Mouse (Mus musculus) midbrain, embryonic 14.5 days (tissue): ENCODE results near the gene Map9. TPM values are rescaled to one million over a fixed set of nuclear protein-coding genes. Genes with fewer than 3 reads are reported as not detected.
"Not testable (repeated sequence)": the region's sequence is repeated elsewhere in the genome, so short reads cannot be mapped to it uniquely, and the experiment has no call there.

ENCODE experiments used
- ATAC-seq: fragments of 200-750 bp; cut with Nextera tagmentation; 2 replicates; pipeline ENCODE4 v1.8.0; 2017; ENCODE audit warnings: moderate number of reproducible peaks, moderate library complexity; ENCODE audit not compliant: low FRiP score, low TSS enrichment
- DNase-seq: peaks from one replicate; pipeline ENCODE4 v3.0.0-alpha.2; 2015
- H3K27ac ChIP-seq: fragments of 300-500 bp; sonication (generic); replicated peaks from 2 replicates; pipeline ENCODE4 v1.5.1; 2014; ENCODE audit warnings: mild to moderate bottlenecking, low read depth, low read length, moderate library complexity
- H3K27me3 ChIP-seq: fragments of 300-500 bp; sonication (generic); 2 replicates; pipeline ENCODE4 v1.6.1; 2014; ENCODE audit warnings: low read length, control low read depth, mixed read lengths; ENCODE audit not compliant: control insufficient read depth, insufficient read depth
- H3K36me3 ChIP-seq: fragments of 300-500 bp; sonication (generic); 2 replicates; pipeline ENCODE4 v1.6.1; 2014; ENCODE audit warnings: low read length, control low read depth; ENCODE audit not compliant: control insufficient read depth, insufficient read depth
- H3K4me1 ChIP-seq: fragments of 300-500 bp; sonication (generic); 2 replicates; pipeline ENCODE4 v1.6.1; 2014; ENCODE audit warnings: mild to moderate bottlenecking, antibody characterized with exemption, low read length, control low read depth; ENCODE audit not compliant: control insufficient read depth, insufficient read depth
- H3K4me2 ChIP-seq: fragments of 300-500 bp; sonication (generic); 2 replicates; pipeline ENCODE4 v1.6.1; 2014; ENCODE audit warnings: mild to moderate bottlenecking, low read length, moderate library complexity
- H3K4me3 ChIP-seq: fragments of 300-500 bp; sonication (generic); replicated peaks from 2 replicates; pipeline ENCODE4 v1.5.1; 2014; ENCODE audit warnings: low read depth, low read length
- H3K9ac ChIP-seq: fragments of 300-500 bp; sonication (generic); replicated peaks from 2 replicates; pipeline ENCODE4 v1.6.1; 2014; ENCODE audit warnings: mild to moderate bottlenecking, low read length, moderate library complexity
- H3K9me3 ChIP-seq: fragments of 300-500 bp; sonication (generic); 2 replicates; pipeline ENCODE4 v1.6.1; 2016; ENCODE audit warnings: low read length, control low read depth, mixed read lengths; ENCODE audit not compliant: control insufficient read depth
- whole genome bisulfite sequencing: fragments of 180-500 bp; shearing (Covaris S2); extraction: QIAGEN DNeasy Blood & Tissue Kit; methylation state at CpG from one replicate; pipeline ENCODE4 v1.1.7; 2014; 5-methylcytosine and 5-hydroxymethylcytosine counted together
- polyA plus RNA-seq: library from polyadenylated mRNA; unstranded; fragments of >200 nt; fragmentation: Nextera tagmentation; extraction: Ambion mirVana; gene quantifications from 2 replicates; pipeline ENCODE4 v1.2.1, GENCODE M21; 2014

Gene Map9
- polyA plus RNA-seq = 92.3 and 101 TPM in 2 replicates

DNA sequence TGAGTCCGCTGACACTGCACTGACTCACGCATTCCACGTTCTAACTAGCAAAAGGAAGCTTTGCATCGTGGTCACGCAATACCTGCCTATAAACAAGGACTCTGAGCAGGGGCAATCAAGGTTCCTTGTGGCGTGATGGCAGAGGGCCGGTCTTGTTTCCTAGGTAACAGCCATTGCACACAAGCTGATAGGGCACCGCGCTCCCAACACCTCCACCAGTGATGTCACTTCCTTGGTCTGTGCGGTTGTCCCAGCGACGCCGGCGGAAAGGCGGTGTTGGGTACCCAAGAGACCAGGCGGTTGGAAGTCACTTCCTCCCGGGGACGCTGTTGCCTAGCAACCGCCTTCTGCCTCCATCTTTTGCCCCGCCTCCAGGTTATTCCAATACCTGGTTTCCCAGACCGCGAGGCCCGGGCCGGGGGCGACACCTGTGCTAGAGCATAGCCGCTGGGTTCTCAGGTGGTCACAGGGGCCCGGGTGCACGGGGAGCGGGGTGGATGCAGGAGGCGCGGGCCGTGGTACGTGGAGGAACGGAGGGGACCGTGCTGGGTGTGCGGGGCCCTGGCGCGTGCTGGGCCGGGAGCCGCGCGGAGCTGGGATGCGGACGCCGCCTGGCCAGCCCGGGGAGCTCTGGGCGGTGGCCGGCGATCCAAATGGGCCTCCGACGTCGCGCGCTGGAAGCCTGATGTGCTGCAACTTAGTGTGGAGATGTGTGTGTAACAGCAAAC, at the start of gene Map9:
Map9 (plus strand) TSS at position 248 of the 728 bp plus-strand sequence.
- DNase-seq (peak; percentile 99), ATAC-seq (peak; percentile 100)
- Histone ChIP-seq H3K27ac (peak within 1 kb of the TSS; percentile 82), H3K9ac (peak within 1 kb of the TSS; percentile 78), H3K36me3 (peaks cover 8% of the 10 kb centered on the region), H3K27me3 (no peaks in the 10 kb centered on the region), H3K4me2 (peak within 1 kb of the TSS; percentile 59), H3K4me3 (peak within 1 kb of the TSS; percentile 82), H3K9me3 (no peaks in the 10 kb centered on the region), H3K4me1 (peaks cover 7% of the 10 kb centered on the region)
- WGBS = under 1% methylated on average over 54 of the region's 54 CpGs

DNA sequence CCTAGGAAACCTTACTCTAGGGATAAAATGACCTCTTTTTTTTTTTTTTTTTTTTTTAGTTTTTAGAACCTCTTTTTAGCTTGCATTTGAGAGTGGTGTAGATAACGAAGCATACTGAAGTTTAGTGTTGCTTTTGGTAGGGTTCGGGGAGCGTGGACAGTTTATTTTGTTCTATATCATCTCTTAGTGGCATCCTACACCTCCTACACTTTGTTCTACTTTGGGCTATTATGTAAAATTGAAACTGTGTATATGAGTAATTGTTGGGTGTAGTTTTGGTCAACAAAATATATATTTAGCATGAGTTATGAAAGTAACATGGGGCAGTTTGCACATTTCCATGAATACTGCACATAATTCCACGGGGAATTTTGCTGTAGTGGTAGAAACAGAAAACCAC, 42.1 kb upstream of the Map9 start:
- H3K27me3 ChIP-seq = no peaks in the 10 kb centered on the region
- H3K4me3 ChIP-seq = no peak overlapping the region
- no peaks in the 10 kb centered on the region for H3K4me1 ChIP-seq
- no peak overlapping the region for H3K4me2 ChIP-seq
- no peak overlapping the region for H3K27ac ChIP-seq
- DNase-seq (no peak), ATAC-seq (no peak)
- no peak overlapping the region for H3K9ac ChIP-seq
- H3K36me3 ChIP-seq = no peaks in the 10 kb centered on the region
- 94% methylated on average over 4 of the region's 4 CpGs for WGBS
- no peaks in the 10 kb centered on the region for H3K9me3 ChIP-seq

DNA sequence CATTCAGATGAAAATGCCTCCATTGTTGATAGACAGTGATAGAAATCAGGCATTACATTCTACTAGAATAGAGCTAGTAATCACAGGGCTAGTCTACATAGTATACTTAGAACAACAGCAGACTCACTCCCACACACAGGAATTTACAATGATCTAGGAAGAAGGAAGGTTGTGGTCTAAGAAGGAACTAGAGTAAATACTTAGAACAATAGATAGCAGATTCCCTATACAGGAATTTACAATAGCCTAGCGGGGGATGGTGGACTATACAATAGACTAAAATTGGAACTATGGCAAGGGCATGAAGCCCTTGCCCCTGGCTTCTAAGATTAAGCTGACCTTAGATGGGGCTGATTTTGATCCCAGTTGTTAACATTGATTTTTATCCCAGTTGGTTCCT, 31.1 kb upstream of the Map9 start:
- not testable (repeated sequence) for DNase-seq, H3K9me3 ChIP-seq
- WGBS = 97% methylated on average over 1 of the region's 1 CpGs

DNA sequence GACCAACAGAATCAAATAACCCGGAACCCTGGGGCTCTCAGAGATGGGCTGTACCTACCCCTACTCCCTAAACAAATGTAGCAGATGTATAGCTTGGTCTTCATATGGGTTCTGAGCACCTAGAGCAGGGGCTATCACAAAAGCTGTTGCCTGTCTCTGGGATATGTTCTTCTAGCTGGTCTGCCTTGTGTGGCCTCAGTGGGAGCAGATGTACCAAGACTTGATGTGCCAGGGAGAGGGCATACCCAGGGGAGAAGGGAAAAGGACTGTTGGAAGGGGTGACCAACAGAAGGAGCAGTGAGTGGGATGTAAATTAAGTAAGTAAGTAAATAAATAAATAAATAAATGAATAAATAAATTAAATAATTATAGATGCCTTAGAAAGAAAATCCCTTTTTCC, 25.8 kb upstream of the Map9 start:
- Histone ChIP-seq H3K4me1 (no peaks in the 10 kb centered on the region), H3K27ac (no peak overlapping the region), H3K4me2 (no peak overlapping the region), H3K27me3 (no peaks in the 10 kb centered on the region), H3K9ac (no peak overlapping the region), H3K4me3 (no peak overlapping the region), H3K36me3 (no peaks in the 10 kb centered on the region), H3K9me3 (no peaks in the 10 kb centered on the region)
- ATAC-seq (no peak; the same call in 1 of the 2 replicates), DNase-seq (no peak)
- WGBS = 94% methylated on average over 1 of the region's 1 CpGs

More for the DNA sequence above, 31.1 kb upstream of the Map9 start:
- not testable (repeated sequence) for H3K27ac ChIP-seq, H3K4me1 ChIP-seq, H3K4me2 ChIP-seq, ATAC-seq, H3K4me3 ChIP-seq, H3K9ac ChIP-seq, H3K36me3 ChIP-seq, H3K27me3 ChIP-seq

DNA sequence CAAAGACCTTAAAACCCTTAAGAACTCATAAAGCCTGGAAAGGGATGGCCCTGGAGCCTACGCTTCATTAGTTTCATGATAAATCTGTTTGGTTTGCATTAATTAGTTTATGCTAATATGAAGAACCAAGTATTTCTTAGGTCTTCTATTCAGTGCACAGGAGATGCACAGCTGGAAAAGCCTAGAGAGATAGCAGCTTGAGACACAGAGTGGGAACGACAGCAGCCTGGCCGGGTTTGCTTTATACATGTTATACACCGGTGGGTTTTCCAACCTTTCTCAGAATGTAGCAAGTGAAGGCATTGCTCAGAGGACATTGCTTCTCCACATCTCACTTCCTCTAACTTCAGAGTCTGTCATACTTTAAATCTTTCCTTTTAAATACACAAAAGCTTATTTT, 25.3 kb upstream of the Map9 start:
- DNase-seq = peak; percentile 5
- WGBS = 79% methylated on average over 4 of the region's 4 CpGs

DNA sequence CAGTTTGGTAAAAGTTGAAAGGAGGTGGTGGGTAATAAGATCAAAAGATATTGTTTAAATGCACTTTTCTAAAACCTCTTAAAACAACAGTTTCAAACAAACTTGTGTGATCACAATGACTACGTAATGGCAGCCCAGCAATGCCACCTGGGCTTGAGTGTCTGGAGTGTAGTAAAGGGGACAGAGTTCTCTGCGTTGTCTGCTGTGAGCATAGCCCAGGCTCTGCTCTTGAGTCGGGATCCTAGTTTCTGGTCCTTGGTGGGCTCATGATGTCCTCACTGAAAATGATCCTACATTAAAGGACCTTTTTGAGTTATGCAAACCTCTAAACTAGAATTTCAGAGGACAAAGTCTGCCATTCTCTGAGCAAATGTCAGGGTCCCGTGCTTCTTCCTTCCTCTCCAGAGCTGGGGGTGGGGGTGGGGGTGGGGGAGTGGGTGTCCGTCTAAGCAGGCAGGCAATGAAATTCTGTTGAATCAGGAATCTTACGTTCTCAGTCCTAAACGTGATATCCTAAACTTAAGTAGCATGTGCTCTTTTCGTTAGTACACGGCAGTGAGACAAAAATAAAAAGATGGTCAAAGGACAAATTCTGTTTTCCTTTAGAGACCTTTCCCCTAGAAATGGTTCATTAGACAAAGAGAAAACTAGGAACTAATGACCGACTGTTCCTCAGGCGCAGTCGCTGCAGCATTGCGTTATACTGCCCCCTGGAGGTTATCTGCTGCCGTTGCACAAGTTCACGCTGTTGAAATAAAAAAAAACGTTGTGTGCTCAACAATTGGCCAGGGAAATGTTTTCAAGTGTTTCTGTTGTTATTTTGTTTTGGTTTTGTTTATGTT, 24.5 kb upstream of the Map9 start:
- H3K27ac ChIP-seq = no peak overlapping the region
- peak overlapping the region; percentile 56 for H3K4me2 ChIP-seq
- peak overlapping the region; percentile 25 for H3K4me3 ChIP-seq
- no peaks in the 10 kb centered on the region for H3K4me1 ChIP-seq
- ATAC-seq (peak; percentile 67; the same call in 1 of the 2 replicates), DNase-seq (peak; percentile 92)
- WGBS = 8% methylated on average over 16 of the region's 16 CpGs
- no peaks in the 10 kb centered on the region for H3K36me3 ChIP-seq
- H3K27me3 ChIP-seq = no peaks in the 10 kb centered on the region
- H3K9me3 ChIP-seq = no peaks in the 10 kb centered on the region
- H3K9ac ChIP-seq = peak overlapping the region; percentile 47

More for the DNA sequence above, 25.3 kb upstream of the Map9 start:
- no peak for ATAC-seq
- Histone ChIP-seq H3K36me3 (no peaks in the 10 kb centered on the region), H3K27me3 (no peaks in the 10 kb centered on the region), H3K4me3 (no peak overlapping the region), H3K27ac (no peak overlapping the region), H3K4me2 (no peak overlapping the region), H3K4me1 (no peaks in the 10 kb centered on the region), H3K9me3 (no peaks in the 10 kb centered on the region), H3K9ac (no peak overlapping the region)

DNA sequence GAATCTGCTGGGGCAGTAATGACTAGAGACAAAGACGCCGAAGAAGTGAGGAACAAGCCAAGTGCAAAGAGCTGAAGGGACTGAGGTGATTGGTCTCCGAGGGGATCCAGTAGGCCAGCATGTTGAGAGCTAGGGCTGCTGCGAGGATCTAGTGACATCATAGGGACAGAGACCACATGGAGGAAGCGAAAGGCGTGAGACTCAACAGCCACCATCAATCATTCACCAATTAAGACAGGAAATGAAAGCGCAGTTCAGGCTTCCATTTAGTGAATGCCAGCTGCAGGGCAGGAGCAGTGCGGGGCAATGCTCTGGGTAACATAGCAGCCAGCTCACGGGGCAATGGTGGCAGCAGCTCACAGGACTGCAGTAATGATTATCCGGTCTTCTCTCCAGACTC, 17.7 kb upstream of the Map9 start:
- no peak overlapping the region for H3K27ac ChIP-seq
- ATAC-seq = no peak
- DNase-seq = no peak
- H3K9ac ChIP-seq = no peak overlapping the region
- no peak overlapping the region for H3K4me3 ChIP-seq
- no peaks in the 10 kb centered on the region for H3K36me3 ChIP-seq
- 89% methylated on average over 10 of the region's 10 CpGs for WGBS
- no peaks in the 10 kb centered on the region for H3K9me3 ChIP-seq
- H3K4me1 ChIP-seq = no peaks in the 10 kb centered on the region
- H3K27me3 ChIP-seq = no peaks in the 10 kb centered on the region
- H3K4me2 ChIP-seq = no peak overlapping the region

DNA sequence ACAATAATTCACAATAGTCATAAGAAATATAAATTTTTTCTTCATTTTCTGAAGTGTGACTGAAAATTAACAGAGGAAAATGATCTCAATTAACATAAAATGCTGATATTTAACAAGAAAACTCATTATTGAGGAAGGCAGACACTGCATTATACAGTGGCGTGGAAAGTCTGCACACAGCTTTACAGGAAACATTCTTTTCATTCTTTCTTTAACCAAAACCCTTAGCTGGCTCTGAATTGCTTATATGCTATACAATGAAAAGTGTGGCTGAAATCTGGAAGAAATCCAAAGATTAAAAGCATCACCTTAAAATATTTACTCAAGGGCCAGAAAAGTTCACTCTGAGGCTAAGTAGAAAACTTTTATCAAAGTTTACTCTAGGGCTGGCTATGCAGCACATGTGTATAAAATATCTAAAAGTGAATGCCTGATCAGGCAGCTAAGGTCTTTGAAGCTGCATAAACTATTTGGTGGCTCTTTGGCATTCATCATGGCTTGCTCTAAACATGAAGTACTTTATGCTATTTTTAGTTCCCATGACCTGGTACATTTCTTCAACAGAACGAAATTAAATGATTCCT, 9.5 kb upstream of the Map9 start:
- H3K27me3 ChIP-seq = no peaks in the 10 kb centered on the region
- H3K4me1 ChIP-seq = no peaks in the 10 kb centered on the region
- H3K4me3 ChIP-seq = no peak overlapping the region
- H3K9me3 ChIP-seq = no peaks in the 10 kb centered on the region
- no peak overlapping the region for H3K4me2 ChIP-seq
- H3K9ac ChIP-seq = no peak overlapping the region
- WGBS = 70% methylated on average over 2 of the region's 2 CpGs
- DNase-seq (no peak), ATAC-seq (no peak)
- no peaks in the 10 kb centered on the region for H3K36me3 ChIP-seq
- H3K27ac ChIP-seq = no peak overlapping the region
